Mouse (Mus musculus) hematopoietic stem cell, adult 5-6 weeks (primary cell): ENCODE measurements at regions not wholly inside any gene's neighbourhood (a gene's known extent, or its start where the extent isn't known, plus 50 kb on each side); places are given as distances from the start of the nearest gene placed in this dataset.
"Not testable (repeated sequence)": the region's sequence is repeated elsewhere in the genome, so short reads cannot be mapped to it uniquely, and the experiment has no call there.

Experiments
- ATAC-seq, 2 experiments: fragments of 125-278 bp in 1 of 2; replicated peaks in 1 of 2; 2 replicates each; pipeline ENCODE4 v1.8.0; 2016 to 2017; ENCODE audit warnings: inconsistent platforms in 2 of 2, mild to moderate bottlenecking in 2 of 2, moderate number of reproducible peaks in 2 of 2, low read depth in 1 of 2, moderate TSS enrichment in 1 of 2; ENCODE audit not compliant: low FRiP score in 2 of 2, poor library complexity in 2 of 2, severe bottlenecking in 2 of 2, insufficient read depth in 1 of 2, low TSS enrichment in 1 of 2

DNA sequence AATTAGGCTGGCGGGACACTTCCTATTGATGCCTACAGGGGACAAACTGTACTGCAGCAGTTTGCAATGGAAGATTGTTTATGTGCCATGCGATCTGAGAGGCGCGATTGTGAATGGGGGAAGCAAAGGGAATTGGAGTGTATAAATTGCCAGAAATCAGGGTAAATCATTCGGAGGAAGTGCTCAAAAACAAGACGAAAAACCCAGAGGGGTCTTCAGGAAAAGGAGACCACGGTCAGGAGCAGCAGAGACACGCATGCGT is 89.6 kb upstream of the Rpl34 start:
- no peak for ATAC-seq

DNA sequence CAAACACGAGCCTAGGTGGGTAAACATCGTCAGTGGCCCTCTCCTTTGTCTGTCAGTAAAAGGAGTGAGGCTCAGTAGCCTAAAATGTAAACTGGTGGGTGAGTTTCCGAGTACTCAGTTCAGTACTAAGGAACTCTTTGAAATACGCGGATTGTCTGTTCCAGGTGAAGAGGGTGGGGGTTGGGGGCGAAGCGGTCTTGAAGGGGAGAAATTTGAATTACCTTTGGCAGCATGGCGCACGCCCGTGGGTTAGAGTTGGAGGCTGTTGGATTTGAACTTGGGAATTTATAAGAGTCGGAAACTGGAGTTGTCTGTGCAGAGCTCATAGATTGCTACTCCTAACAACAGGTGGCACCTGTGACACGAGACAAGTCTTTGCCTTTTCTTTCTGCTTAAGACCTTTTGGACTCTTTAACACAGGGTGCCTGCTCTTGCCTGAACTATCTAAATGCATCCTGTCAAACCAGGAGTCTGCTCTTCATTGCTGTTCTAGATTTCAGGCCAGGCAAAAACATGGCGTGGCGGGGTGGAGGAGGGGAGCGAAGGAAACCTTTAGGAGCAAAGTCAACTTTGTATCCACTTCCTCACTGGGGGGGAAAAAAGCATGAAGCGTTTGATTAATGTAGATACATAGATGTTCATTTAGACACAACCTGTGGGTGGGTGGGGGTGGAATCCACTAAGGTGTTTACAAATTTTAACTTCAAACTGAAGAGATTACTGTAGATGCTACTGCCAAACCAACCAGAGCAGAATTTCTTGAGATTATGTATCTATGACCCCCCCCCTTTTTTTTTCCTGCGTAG is 89.0 kb upstream of the Rpl34 start:
- 0 out of 4 replicates have a peak, but pooled peaks of 1 of the 2 experiments have one; percentile 14 for ATAC-seq

DNA sequence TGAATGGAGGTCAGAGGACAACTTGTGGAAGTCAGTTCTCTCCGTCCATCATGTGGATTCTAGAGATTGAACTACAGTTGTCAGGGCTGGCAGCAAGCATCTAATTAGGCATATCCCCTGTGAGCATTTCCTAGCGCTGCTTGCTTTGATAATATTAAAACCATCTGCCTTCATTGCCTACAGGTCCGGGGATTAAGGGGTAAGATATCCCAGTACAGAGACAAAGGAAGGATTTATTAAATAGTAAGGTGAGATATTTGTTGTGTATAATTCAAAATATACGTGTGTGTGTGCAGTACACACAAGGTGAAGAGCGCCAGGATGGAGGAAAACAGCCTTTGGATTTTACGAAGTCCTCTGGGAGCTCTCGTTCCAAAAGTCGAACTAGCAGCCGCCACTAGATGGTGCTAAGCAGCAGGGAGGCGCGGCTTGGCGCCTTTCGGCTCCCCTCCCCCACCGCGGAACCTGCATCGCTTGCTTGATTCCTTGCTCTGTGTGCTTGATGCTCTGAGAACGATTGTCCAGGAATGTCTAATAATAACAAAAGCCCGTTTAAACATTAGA is 88.4 kb upstream of the Rpl34 start:
- peak; percentile 85 to 95 for ATAC-seq

DNA sequence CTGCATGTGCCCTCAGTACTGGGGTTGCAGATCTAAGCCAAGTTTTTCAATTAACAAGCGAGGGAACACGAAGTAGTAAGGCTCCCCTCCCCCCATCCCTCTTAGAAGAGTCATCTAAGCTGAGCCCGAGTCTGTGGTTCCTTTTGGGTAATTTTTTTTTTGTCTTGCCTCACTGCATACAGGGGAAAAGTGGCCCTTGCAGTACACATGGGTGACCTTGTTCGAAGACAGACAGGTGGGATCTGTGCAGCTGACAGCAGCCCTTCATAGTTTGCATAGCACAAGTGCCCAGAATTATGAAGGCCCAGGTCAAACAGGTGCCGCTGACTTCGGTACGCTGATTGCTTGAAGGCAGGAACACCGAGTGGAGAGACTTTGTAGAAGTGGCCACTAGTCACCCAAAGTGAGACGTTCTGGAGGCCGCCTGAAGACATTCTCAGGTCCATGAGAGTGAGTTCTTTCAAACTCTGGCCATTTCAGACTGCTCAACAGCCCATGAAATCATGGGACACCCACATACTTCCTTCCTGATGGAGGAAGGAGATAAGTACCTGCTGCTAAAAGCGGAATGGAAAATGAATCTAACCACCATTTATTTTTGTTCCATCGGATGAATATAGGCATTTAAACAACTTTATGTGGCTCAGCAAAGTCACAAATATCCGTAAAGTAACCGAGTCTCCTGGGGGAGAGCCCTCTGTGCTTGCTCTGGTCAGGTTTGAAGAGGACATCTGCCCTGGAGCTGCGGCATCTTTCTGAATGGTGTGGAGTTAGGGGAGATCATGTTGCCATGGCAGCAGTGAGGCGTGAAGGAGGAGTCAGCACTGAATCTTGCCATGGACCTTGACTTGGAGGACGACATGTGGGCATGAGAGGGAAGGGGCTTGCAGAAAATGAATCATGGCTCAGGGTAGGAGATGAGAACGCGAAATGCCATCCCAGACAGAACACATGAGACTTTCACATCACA is 79.8 kb upstream of the Rpl34 start:
- peak; percentile 77 to 83 for ATAC-seq

DNA sequence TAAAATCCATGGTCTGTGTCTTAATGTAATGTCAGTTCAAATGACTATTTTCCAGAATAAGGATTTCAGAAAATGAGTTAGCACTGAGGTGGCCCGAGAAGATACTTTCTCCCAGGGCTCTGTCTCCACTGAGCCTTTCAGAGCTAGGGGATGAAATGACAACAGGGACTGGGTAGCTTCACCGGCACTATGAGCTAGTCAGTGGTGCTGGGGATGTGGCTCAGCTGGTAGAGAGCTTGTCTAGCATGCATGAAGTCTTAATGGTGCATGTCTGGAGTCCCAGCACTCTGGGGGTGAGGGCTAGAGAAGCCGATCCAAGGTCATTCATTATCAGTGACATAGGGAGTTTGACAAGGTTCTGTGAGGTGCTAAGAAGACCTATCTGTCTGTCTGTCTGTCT is 75.1 kb upstream of the Rpl34 start:
- ATAC-seq: no peak

DNA sequence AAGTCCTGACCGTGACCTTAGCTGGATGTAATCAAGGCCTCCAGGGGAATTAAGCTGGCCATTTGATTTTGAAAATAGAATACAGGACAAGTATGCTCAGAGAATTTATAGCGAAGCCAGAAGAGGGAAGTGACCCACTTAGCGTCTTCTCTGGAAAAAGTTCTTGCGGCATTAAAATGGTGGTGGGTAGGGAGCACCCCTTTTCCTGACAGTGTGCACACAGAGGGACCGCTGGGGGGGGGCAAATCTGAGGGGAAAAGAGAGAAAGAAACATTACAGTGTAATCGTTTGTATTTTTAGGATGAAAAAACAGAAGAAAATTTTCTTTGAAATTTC is 74.1 kb upstream of the Rpl34 start:
- peak; percentile 29 to 62; a peak in 3 of 4 replicates for ATAC-seq

DNA sequence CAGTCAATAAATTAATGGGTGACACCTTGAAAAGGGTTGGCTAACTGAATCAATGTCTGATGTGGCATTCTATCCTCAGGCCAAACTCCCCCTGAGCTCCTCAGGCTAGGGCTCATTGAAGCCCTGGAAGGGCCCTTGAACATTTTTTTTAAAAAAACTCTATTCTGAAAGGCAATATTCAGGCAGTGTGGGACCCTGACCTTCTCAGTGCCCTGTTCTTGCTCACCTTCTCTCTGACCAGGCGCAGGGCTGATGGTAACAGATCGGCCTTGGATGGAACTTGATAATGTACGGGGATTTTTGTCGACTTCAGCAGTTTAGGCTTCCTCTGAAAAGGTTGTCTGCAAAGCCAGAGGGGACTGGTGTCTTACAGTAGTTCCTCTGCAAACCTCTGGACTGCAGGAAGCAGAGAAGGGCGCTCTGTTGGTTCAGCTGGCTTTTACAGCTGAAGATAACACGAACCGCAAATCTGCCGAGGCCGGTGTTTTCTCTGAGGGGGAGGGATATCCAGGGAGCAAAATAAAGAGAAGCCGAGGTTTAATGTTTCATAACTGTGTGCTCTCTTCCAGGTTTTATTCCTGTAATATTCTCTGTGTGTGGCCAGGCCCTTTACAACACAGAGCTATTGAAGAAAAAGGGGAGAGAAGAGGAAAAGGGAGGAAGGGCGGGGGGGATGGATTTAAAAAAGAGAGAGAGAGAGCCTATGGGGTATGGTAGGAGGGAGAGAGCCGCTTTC is 73.6 kb upstream of the Rpl34 start:
- peak; percentile 90 to 92 for ATAC-seq

DNA sequence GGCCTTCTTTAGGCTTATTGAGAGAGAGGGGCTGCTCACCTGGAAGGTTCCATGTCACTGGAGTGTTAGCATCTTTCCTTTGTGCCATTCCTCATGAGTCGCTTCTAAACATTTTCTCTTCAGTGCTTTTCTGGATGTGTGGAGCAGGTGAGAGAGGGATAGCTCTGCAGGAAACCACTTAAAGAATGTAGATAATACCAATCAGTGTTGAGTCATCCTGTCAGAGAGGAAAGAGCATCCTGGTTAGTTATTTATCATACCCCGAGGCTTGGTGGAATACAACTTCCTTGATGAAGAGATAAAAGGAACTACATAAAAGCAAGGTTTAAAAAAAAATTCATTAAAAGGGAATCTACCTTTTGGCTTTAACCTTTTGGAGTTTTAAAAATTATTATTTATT is 69.8 kb upstream of the Rpl34 start:
- no peak for ATAC-seq

DNA sequence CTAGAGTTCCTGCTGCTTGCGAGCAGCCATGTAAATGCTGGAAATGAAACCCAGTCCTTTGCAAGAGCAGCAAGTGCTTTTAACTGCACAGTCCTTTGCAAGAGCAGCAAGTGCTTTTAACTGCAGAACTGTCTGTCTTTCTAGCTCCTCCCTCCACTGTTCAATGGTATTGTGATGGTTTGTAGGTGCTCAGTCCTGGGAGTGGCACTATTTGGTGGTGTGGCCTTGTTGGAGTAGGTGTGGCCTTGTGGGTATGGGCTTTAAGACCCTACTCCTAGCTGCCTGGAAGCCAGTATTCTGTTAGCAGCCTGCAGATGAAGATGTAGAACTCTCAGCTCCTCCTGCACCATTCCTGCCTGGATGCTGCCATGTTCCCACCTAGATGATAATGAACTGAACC is 67.8 kb upstream of the Rpl34 start:
- ATAC-seq: not testable (repeated sequence)

DNA sequence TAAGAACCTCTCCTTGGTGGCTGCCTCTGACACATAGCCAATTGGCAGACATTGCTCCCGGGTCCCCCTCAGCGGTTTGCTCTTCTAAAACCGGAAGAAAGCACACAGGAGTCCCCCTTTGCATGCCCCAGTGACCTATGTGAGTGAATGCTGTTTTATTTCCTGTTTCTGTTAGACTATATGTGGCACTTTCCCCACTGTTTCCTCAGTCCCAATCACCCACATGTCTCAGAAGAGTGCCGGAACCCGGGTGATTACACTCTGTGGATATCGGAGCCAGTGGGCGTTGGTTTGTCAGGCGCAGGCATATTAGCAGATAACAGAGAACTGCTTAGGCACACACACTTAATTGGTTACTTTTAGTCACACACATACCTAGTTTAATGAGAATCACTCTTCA is 66.3 kb upstream of the Rpl34 start:
- ATAC-seq: peak; percentile 78 to 83

DNA sequence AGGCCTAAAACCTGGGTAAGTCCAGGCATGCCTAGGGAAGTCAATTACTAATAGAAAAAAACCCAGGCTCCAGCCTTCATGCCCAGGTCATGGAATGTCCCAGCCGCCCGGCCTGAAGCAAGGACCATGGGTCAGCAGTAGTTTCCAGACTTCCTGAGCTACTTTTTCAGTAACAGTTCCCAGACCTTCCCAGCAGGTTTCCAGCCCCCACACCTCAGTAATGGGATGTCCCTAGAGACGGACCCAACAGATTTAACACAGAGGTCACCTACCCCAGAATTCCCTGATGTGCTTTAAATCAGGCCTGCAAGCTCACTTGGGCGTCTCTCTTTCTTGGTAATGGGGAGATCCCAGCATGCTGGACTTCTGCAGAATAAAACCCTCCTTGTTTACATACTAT is 65.2 kb upstream of the Rpl34 start:
- ATAC-seq: no peak

DNA sequence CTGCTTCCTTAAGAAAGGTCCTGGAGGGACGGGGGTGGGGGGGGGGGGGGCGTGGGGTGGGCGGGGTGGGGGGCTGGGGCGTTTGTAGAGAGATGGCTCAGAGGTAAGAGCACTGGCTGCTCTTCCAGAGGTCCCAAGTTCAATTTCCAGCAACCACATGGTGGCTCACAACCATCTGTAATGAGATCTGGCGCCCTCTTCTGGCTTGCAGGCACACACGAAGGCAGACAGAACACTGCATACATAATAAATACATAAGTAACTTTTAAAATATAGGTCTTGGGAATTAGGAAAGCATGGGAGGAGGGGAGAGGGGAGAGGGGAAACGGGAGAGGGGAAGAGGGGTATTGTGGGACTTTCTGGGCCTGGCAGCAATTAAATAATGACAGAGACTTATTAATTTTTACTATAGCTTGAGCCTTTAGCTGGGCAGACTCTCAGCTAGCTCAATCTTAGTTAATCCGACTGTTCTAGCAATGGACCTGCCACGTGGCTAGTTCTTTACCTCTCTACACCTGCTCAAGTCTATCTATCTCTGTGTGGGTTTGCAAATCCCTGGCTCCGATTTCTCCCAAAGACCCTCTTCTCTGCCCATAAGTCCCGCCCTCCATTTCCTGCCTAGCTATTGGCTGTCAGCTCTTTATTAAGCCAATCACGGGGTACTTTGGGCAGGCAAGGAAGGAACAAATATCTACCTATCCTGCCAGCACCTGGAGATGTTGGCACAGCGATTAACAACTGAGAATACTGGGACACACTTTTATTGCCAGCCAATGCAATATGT is 64.1 kb upstream of the Rpl34 start:
- no peak for ATAC-seq

DNA sequence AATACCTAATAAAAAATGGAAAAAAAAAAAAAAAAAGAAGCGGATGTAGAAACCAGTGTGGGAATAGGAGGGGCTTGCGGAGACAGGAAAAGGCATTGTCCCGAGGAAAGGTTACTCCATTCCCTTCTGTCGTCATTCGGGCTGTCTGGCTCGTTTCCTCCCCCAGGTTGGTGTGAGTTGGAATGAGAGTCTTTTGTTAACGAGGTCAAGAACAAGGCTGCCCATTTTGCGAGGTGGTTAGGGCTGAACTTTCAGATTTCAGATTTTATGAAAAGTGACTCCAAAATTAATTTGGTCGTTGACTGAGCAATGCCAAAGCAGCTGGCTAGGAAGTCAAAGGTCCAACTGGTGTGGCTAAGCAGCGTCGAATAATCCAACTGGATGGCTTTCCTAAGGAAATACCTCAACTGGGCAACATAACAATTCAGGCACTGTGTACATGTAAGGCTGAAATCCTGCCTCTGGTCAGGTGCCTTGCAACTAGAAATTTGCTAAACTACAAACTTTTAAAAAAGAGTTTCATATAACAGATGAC is 50.6 kb upstream of the Rpl34 start:
- ATAC-seq: no peak
